Mouse (Mus musculus) forebrain, embryonic 11.5 days (tissue): ENCODE data around the gene Cps1. TPM values are rescaled to one million over a fixed set of nuclear protein-coding genes. Genes with fewer than 3 reads are reported as not detected.
A peak's percentile ranks its signal among the peaks of the same experiment; 100 is the strongest.

ENCODE experiments used
- ATAC-seq: fragments of 200-750 bp; cut with Nextera tagmentation; replicated peaks from 2 replicates; pipeline ENCODE4 v1.8.0; 2017; ENCODE audit warnings: moderate TSS enrichment; ENCODE audit not compliant: low FRiP score
- DNase-seq: peaks from one replicate; pipeline ENCODE4 v3.0.0-alpha.2; 2017; ENCODE audit warnings: low spot score
- H3K27ac ChIP-seq: fragments of 300-500 bp; sonication (generic); 2 replicates; pipeline ENCODE4 v1.5.1; 2014; ENCODE audit warnings: low read depth, low read length
- H3K27me3 ChIP-seq: fragments of 300-500 bp; sonication (generic); 2 replicates; pipeline ENCODE4 v1.6.1; 2014; ENCODE audit warnings: mild to moderate bottlenecking, low read length, mixed read lengths; ENCODE audit not compliant: control insufficient read depth, insufficient read depth
- H3K36me3 ChIP-seq: fragments of 300-500 bp; sonication (generic); 2 replicates; pipeline ENCODE4 v1.6.1; 2014; ENCODE audit warnings: mild to moderate bottlenecking, low read length, moderate library complexity, mixed read lengths; ENCODE audit not compliant: control insufficient read depth, insufficient read depth
- H3K4me1 ChIP-seq: fragments of 300-500 bp; sonication (generic); replicated peaks from 2 replicates; pipeline ENCODE4 v1.6.1; 2014; ENCODE audit warnings: low read length, mixed read lengths; ENCODE audit not compliant: control insufficient read depth, insufficient read depth
- H3K4me2 ChIP-seq: fragments of 300-500 bp; sonication (generic); 2 replicates; pipeline ENCODE4 v1.6.1; 2014; ENCODE audit warnings: low read depth, mild to moderate bottlenecking, low read length, moderate library complexity, mixed read lengths; ENCODE audit not compliant: severe bottlenecking
- H3K4me3 ChIP-seq: fragments of 300-500 bp; sonication (generic); 2 replicates; pipeline ENCODE4 v1.5.1; 2014; ENCODE audit warnings: low read depth, low read length
- H3K9ac ChIP-seq: fragments of 300-500 bp; sonication (generic); 2 replicates; pipeline ENCODE4 v1.6.1; 2014; ENCODE audit warnings: low read length
- H3K9me3 ChIP-seq: fragments of 300-500 bp; sonication (generic); 2 replicates; pipeline ENCODE4 v1.6.1; 2016; ENCODE audit warnings: low read length, mixed read lengths; ENCODE audit not compliant: control insufficient read depth
- WGBS: fragments of 180-500 bp; shearing (Covaris S2); extraction: QIAGEN DNeasy Blood & Tissue Kit; methylation state at CpG from one replicate; pipeline ENCODE4 v1.1.7; 2014; 5-methylcytosine and 5-hydroxymethylcytosine counted together
- polyA plus RNA-seq: library from polyadenylated mRNA; unstranded; fragments of >200 nt; fragmentation: Nextera tagmentation; extraction: Ambion mirVana; gene quantifications from 2 replicates; pipeline ENCODE4 v1.2.1, GENCODE M21; 2014

Cps1 gene
- polyA plus RNA-seq, 1 experiment from 2014 or later = 0.07 TPM

DNA sequence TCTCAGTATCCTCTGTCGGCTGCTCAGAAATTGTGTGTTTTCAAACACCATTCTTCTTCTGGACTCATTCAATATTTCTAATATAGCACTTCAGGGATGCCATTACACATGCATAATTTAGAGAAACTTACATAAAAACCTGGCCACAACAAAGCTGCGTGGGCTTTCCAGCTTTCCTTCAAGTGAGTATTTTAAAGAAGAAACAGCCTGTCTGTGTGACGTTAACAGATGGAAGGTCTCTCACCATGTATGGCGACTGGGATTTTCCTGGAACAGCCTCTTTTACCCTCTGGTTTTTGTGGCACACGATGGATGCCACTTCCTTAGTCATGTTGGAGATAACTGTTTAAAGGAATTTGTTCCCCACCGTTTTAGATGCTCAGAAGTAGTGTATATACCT lies 60.7 kb downstream of the Cps1 start:
- no peak for ATAC-seq
- WGBS = 82% methylated on average over 6 of the region's 6 CpGs
- H3K4me2 ChIP-seq = no peak overlapping the region

DNA sequence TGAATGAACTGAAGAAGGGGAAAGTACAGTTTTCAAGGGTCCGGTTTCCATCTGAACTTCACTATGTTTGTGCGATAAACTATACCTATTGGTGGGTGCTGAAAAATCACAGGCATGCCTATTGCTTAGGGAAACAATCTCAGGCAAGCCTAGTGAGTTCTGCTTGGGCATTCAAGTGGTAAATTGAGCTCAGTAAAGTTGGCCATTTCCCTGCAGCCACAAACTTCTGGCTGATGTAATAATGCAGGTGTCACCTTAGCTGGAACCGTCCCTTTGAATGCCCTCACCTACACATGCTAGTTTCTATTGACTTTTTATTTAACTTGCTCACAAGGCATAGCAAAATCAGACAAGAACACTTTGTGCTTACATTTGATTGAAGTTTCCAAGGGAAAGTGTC lies 61.3 kb downstream of the Cps1 start:
- no peaks in the 10 kb centered on the region for H3K4me1 ChIP-seq
- no peaks in the 10 kb centered on the region for H3K9me3 ChIP-seq
- ATAC-seq (no peak), DNase-seq (no peak)
- WGBS = 87% methylated on average over 3 of the region's 3 CpGs
- no peak overlapping the region for H3K9ac ChIP-seq
- H3K27ac ChIP-seq = no peak overlapping the region
- H3K27me3 ChIP-seq = no peaks in the 10 kb centered on the region
- H3K36me3 ChIP-seq = no peaks in the 10 kb centered on the region
- no peak overlapping the region for H3K4me3 ChIP-seq
- no peak overlapping the region for H3K4me2 ChIP-seq

More for the DNA sequence above, 60.7 kb downstream of the Cps1 start:
- H3K9ac ChIP-seq = no peak overlapping the region
- H3K27ac ChIP-seq = no peak overlapping the region
- no peaks in the 10 kb centered on the region for H3K4me1 ChIP-seq
- no peak overlapping the region for H3K4me3 ChIP-seq
- no peaks in the 10 kb centered on the region for H3K27me3 ChIP-seq
- H3K9me3 ChIP-seq = no peaks in the 10 kb centered on the region
- no peak for DNase-seq
- no peaks in the 10 kb centered on the region for H3K36me3 ChIP-seq

DNA sequence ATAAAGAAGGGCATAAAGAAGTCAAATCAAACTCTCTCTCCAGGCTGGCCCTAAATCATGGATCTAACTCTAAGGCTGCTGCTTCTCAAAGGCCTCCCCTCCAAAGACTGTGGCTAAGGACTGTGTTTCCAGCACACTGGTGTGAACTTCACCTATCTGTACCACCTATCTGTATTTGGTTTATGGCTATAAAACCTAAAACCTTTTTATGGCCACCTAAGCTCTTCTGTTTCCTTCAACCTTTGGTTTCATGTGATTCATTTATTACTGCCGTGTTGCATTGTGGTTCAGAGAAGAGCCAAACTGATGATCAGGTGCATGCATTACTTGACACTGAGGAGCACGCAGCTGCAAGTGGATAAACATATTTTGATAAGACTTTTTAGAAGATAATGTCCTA lies 74.5 kb downstream of the Cps1 start:
- H3K27ac ChIP-seq = no peak overlapping the region
- H3K9ac ChIP-seq = no peak overlapping the region
- WGBS = 92% methylated on average over 2 of the region's 2 CpGs
- no peak for DNase-seq
- no peaks in the 10 kb centered on the region for H3K27me3 ChIP-seq
- no peaks in the 10 kb centered on the region for H3K36me3 ChIP-seq
- no peak for ATAC-seq
- no peak overlapping the region for H3K4me3 ChIP-seq
- no peaks in the 10 kb centered on the region for H3K4me1 ChIP-seq
- H3K4me2 ChIP-seq = no peak overlapping the region
- H3K9me3 ChIP-seq = no peaks in the 10 kb centered on the region

DNA sequence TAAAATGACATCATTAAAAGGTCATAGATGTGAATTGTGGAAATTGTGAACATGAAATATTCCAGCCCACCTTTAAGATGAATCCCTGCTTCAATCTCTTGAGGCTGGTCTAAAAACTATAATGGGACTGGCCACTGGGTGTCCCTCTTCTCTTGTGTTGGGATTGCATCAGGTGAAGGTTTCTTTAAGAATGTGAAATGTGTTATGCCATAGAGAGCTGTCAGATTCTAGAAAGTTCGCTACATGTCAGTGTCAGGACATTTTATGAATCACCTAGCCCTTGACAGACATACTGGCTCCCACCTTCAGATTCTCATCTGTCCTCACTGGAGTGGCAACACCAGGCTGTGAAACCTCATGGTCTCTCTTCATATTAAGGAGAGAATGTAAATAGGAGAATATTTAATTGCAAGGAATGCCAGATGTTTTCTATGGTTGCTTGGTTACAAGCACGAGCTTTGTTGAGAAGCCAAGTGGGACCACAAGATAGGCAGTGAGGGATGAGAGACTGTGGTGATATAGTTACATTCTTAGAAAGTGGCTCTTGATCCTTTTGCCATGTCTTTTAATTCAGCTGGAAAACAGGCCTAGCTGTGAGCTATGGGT lies 95.6 kb downstream of the Cps1 start:
- 49% methylated on average over 2 of the region's 2 CpGs for WGBS
- no peak for ATAC-seq

DNA sequence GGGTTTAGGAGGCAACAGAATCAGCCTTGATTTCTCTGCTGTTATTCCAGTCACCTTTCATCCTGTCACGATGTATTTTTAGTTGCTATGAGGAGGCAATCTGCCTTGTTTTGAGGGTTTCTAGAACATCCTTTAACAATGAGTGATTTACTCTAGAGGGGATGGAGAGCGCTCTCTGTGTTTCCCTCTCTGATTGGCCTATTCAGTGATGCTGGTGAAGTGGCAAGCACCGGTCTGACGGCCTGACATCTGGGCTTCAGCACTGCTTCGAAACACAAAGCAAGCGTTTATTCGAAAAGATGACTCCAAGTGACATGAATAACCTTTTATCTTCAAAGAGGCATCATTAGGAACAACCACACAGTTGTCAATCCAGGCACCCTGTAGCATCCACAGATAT lies 100.8 kb downstream of the Cps1 start:
- no peak for DNase-seq
- Histone ChIP-seq H3K27ac (no peak overlapping the region), H3K4me1 (no peaks in the 10 kb centered on the region), H3K27me3 (no peaks in the 10 kb centered on the region), H3K4me2 (no peak overlapping the region), H3K36me3 (no peaks in the 10 kb centered on the region), H3K9ac (no peak overlapping the region), H3K9me3 (no peaks in the 10 kb centered on the region), H3K4me3 (no peak overlapping the region)
- WGBS = 69% methylated on average over 7 of the region's 7 CpGs
- ATAC-seq = no peak

More for the DNA sequence above, 95.6 kb downstream of the Cps1 start:
- no peak overlapping the region for H3K4me2 ChIP-seq
- H3K9ac ChIP-seq = no peak overlapping the region
- DNase-seq = no peak
- no peak overlapping the region for H3K27ac ChIP-seq
- no peaks in the 10 kb centered on the region for H3K9me3 ChIP-seq
- no peaks in the 10 kb centered on the region for H3K4me1 ChIP-seq
- no peaks in the 10 kb centered on the region for H3K36me3 ChIP-seq
- no peaks in the 10 kb centered on the region for H3K27me3 ChIP-seq
- H3K4me3 ChIP-seq = no peak overlapping the region

DNA sequence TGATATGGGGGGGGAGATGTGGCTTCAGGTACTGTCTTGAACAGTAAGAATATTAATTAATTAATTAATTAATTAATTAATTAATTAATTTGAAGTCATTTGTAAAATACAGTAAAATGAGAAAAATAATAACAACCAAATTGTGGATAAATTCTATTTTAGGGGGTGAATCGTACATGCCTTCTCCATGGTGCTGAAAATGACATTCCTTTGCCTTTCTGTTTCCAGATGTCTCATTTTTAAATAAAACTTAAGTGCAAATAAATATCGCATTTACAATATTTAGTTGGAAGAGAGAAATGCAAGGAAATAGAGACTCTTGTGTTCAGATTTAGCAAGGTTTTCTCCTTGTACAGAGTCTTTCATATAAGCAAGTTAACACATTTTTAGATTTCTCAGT lies 112.0 kb downstream of the Cps1 start:
- Histone ChIP-seq H3K4me1 (no peaks in the 10 kb centered on the region), H3K9ac (no peak overlapping the region), H3K4me2 (no peak overlapping the region), H3K9me3 (no peaks in the 10 kb centered on the region), H3K4me3 (no peak overlapping the region), H3K27ac (no peak overlapping the region), H3K36me3 (no peaks in the 10 kb centered on the region), H3K27me3 (no peaks in the 10 kb centered on the region)
- no peak for DNase-seq
- no peak for ATAC-seq
- 83% methylated on average over 2 of the region's 2 CpGs for WGBS

DNA sequence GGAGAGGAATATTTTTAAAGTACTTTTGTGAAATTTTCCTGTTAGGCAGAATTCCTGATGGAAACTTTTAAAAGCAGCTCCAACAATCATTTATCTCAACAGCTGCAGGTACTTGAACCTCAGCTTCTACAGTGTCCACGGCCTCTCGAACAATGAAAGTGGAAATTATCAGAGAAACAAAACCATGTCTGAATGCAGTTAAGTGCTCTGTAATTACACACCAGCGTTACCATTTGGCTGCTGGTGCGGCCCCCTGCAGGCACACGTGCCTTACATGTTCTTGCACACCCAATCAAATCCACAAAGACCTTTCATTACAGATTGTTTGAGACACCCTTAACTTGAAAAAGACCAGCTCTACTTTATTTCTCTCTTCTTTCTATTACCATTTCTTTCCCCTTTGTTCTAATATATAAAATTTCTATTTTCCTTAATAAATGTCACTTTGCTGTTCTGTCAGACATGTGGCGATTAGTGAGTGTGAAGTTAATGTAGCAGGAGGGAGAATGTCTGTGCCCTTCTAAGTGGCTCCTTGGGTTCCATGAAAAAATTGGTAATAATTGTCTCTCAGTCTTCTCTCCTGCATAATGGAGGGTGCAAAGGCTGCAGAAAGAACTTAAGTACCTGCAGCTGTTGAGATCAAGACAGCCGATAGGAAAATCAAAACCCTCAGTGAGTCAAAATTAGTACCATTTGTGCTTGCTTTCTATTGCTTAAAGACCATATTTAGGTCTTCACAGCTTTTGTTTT lies 112.8 kb downstream of the Cps1 start:
- Histone ChIP-seq H3K9ac (no peak overlapping the region), H3K4me3 (no peak overlapping the region), H3K27me3 (no peaks in the 10 kb centered on the region), H3K27ac (no peak overlapping the region), H3K9me3 (no peaks in the 10 kb centered on the region), H3K36me3 (no peaks in the 10 kb centered on the region), H3K4me2 (no peak overlapping the region), H3K4me1 (no peaks in the 10 kb centered on the region)
- ATAC-seq (peak; percentile 53; the same call in 1 of the 2 replicates), DNase-seq (no peak)
- WGBS = 55% methylated on average over 7 of the region's 7 CpGs

DNA sequence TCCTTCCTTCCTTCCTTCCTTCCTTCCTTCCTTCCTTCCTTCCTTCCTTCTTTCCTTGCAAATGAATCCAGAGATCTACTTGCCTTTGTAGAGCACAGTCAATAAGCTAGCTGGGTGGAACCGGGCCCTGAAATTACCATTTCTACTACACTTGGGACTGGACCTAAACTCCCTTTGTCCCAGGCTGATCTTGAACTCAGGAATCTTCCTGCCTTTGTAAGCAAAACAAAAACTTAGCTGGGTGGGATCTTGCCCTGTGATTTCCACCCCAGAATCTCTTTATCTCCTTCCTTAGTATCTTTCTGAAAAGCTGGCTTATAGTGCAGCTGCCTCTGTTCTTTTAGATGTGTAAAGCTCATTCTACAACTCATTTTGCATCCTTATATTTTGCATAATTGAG lies 115.6 kb downstream of the Cps1 start:
- Histone ChIP-seq H3K4me1 (no peaks in the 10 kb centered on the region), H3K27me3 (no peaks in the 10 kb centered on the region), H3K4me2 (no peak overlapping the region), H3K27ac (no peak overlapping the region), H3K9me3 (no peaks in the 10 kb centered on the region), H3K4me3 (no peak overlapping the region), H3K9ac (no peak overlapping the region), H3K36me3 (no peaks in the 10 kb centered on the region)
- no peak for DNase-seq
- ATAC-seq = no peak
- 90% methylated on average over 1 of the region's 1 CpGs for WGBS

DNA sequence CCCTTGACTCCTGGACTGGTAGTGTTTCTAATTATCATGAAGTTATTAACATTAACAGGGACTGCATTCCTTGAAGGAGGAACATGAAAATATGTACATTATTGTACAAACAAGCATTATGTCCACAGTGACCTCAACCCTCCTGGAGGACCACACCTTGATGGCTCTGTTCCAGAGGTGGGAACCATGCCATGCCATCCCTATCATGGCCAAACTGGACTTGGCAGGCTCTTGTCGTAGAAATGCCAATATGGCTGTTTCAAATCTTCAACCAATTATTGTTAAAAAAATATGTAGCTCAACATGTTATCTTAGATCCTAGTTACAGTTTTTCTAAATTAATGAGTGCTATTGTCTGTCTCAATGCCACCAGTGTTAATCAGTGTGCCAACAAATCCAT lies 116.1 kb downstream of the Cps1 start:
- H3K9me3 ChIP-seq = no peaks in the 10 kb centered on the region
- H3K9ac ChIP-seq = no peak overlapping the region
- DNase-seq (no peak), ATAC-seq (no peak)
- no peaks in the 10 kb centered on the region for H3K27me3 ChIP-seq
- H3K36me3 ChIP-seq = no peaks in the 10 kb centered on the region
- no peak overlapping the region for H3K4me3 ChIP-seq
- no peak overlapping the region for H3K4me2 ChIP-seq
- no peaks in the 10 kb centered on the region for H3K4me1 ChIP-seq
- WGBS = 91% methylated on average over 1 of the region's 1 CpGs
- H3K27ac ChIP-seq = no peak overlapping the region
